Mouse (Mus musculus): ENCODE results near the gene Sdf4. TPM values are rescaled to one million over a fixed set of nuclear protein-coding genes. Genes with fewer than 3 reads are reported as not detected.

The Sdf4 gene
- polyA plus RNA-seq (2014; fragmentation: Nextera tagmentation; extraction: Ambion mirVana), result 105 and 112 TPM in 2 replicates

- ATAC-seq (ENCODE audit: low FRiP score, low TSS enrichment), result peak; percentile 88
- peaks cover 24% of the 10 kb centered on the region for H3K4me1 ChIP-seq (ENCODE audit: control insufficient read depth, insufficient read depth, low read length)
- peak; percentile 95 for DNase-seq
- peak within 1 kb of the TSS; percentile 97 for H3K4me2 ChIP-seq (ENCODE audit: low read length)
- WGBS, result under 1% methylated on average over 98 of the region's 99 CpGs
- H3K27ac ChIP-seq (replicated peaks; ENCODE audit: low read depth, low read length), result peak within 1 kb of the TSS; percentile 94
- peak within 1 kb of the TSS; percentile 76 for H3K9ac ChIP-seq (replicated peaks; ENCODE audit: low read length)
- peak within 1 kb of the TSS; percentile 80 for H3K4me3 ChIP-seq (replicated peaks; ENCODE audit: low read depth, low read length)
- H3K9me3 ChIP-seq (ENCODE audit: control insufficient read depth, low read length), result no peaks in the 10 kb centered on the region
- peaks cover 16% of the 10 kb centered on the region for H3K36me3 ChIP-seq (ENCODE audit: control insufficient read depth, insufficient read depth, low read length)
- no peaks in the 10 kb centered on the region for H3K27me3 ChIP-seq (ENCODE audit: control insufficient read depth, insufficient read depth, low read length)
Measured at GRCm38 (mm10) chr4:155992241-155992905, at the start of gene Sdf4, which contains the start of gene B3galt6. Sdf4 (plus strand) TSS chr4:155992872. B3galt6 (minus strand) TSS chr4:155992649.

- DNase-seq (no peak), ATAC-seq (ENCODE audit: low FRiP score, low TSS enrichment) (peak; percentile 51; the same call in 1 of the 2 replicates)
- H3K36me3 ChIP-seq (ENCODE audit: control insufficient read depth, insufficient read depth, low read length), result peaks cover 7% of the 10 kb centered on the region; the same call in 1 of the 2 replicates
- H3K27ac ChIP-seq (replicated peaks; ENCODE audit: low read depth, low read length), result peak overlapping the region; percentile 86
- peak overlapping the region; percentile 78 for H3K9ac ChIP-seq (replicated peaks; ENCODE audit: low read length)
- H3K4me3 ChIP-seq (replicated peaks; ENCODE audit: low read depth, low read length), result peak overlapping the region; percentile 91
- no peaks in the 10 kb centered on the region for H3K9me3 ChIP-seq (ENCODE audit: control insufficient read depth, low read length)
- H3K4me2 ChIP-seq (ENCODE audit: low read length), result peak overlapping the region; percentile 96
- peaks cover 14% of the 10 kb centered on the region for H3K4me1 ChIP-seq (ENCODE audit: control insufficient read depth, insufficient read depth, low read length)
- H3K27me3 ChIP-seq (ENCODE audit: control insufficient read depth, insufficient read depth, low read length), result no peaks in the 10 kb centered on the region
- WGBS, result 2% methylated on average over 17 of the region's 17 CpGs
Measured at GRCm38 (mm10) chr4:155943049-155943452, 49.6 kb upstream of the Sdf4 start.

- peak within 1 kb of the TSS; percentile 86 for H3K27ac ChIP-seq (replicated peaks; ENCODE audit: low read depth, low read length)
- H3K36me3 ChIP-seq (ENCODE audit: control insufficient read depth, insufficient read depth, low read length), result peaks cover 12% of the 10 kb centered on the region; the same call in 1 of the 2 replicates
- WGBS, result under 1% methylated on average over 83 of the region's 85 CpGs
- H3K27me3 ChIP-seq (ENCODE audit: control insufficient read depth, insufficient read depth, low read length), result no peaks in the 10 kb centered on the region
- peak within 1 kb of the TSS; percentile 78 for H3K9ac ChIP-seq (replicated peaks; ENCODE audit: low read length)
- H3K9me3 ChIP-seq (ENCODE audit: control insufficient read depth, low read length), result no peaks in the 10 kb centered on the region
- peak; percentile 96 for DNase-seq
- H3K4me3 ChIP-seq (replicated peaks; ENCODE audit: low read depth, low read length), result peak within 1 kb of the TSS; percentile 91
- H3K4me1 ChIP-seq (ENCODE audit: control insufficient read depth, insufficient read depth, low read length), result peaks cover 14% of the 10 kb centered on the region
- H3K4me2 ChIP-seq (ENCODE audit: low read length), result peak within 1 kb of the TSS; percentile 96
- peak; percentile 97 for ATAC-seq (ENCODE audit: low FRiP score, low TSS enrichment)
Measured at GRCm38 (mm10) chr4:155943534-155944249, 49.0 kb upstream of the Sdf4 start, which contains the start of gene Ube2j2. Ube2j2 (plus strand) TSS chr4:155943831.

GRCm38 (mm10) chr4:155944271-155944670 lies 48.4 kb upstream of the Sdf4 start:
- peak overlapping the region; percentile 91 for H3K4me3 ChIP-seq (replicated peaks; ENCODE audit: low read depth, low read length)
- no peaks in the 10 kb centered on the region for H3K27me3 ChIP-seq (ENCODE audit: control insufficient read depth, insufficient read depth, low read length)
- peaks cover 14% of the 10 kb centered on the region for H3K4me1 ChIP-seq (ENCODE audit: control insufficient read depth, insufficient read depth, low read length)
- H3K36me3 ChIP-seq (ENCODE audit: control insufficient read depth, insufficient read depth, low read length), result peaks cover 18% of the 10 kb centered on the region
- H3K4me2 ChIP-seq (ENCODE audit: low read length), result peak overlapping the region; percentile 96
- ATAC-seq (ENCODE audit: low FRiP score, low TSS enrichment), result peak; percentile 7; the same call in 1 of the 2 replicates
- peak; percentile 2 for DNase-seq
- peak overlapping the region; percentile 86 for H3K27ac ChIP-seq (replicated peaks; ENCODE audit: low read depth, low read length)
- WGBS, result under 1% methylated on average over 17 of the region's 17 CpGs
- H3K9ac ChIP-seq (replicated peaks; ENCODE audit: low read length), result peak overlapping the region; percentile 78
- no peaks in the 10 kb centered on the region for H3K9me3 ChIP-seq (ENCODE audit: control insufficient read depth, low read length)

GRCm38 (mm10) chr4:155947094-155947493 lies 45.6 kb upstream of the Sdf4 start:
- H3K4me3 ChIP-seq (replicated peaks; ENCODE audit: low read depth, low read length), result no peak overlapping the region
- no peaks in the 10 kb centered on the region for H3K9me3 ChIP-seq (ENCODE audit: control insufficient read depth, low read length)
- no peak overlapping the region for H3K27ac ChIP-seq (replicated peaks; ENCODE audit: low read depth, low read length)
- ATAC-seq (ENCODE audit: low FRiP score, low TSS enrichment), result no peak
- no peak overlapping the region for H3K4me2 ChIP-seq (ENCODE audit: low read length)
- H3K27me3 ChIP-seq (ENCODE audit: control insufficient read depth, insufficient read depth, low read length), result no peaks in the 10 kb centered on the region
- peaks cover 46% of the 10 kb centered on the region for H3K36me3 ChIP-seq (ENCODE audit: control insufficient read depth, insufficient read depth, low read length)
- no peak for DNase-seq
- no peak overlapping the region for H3K9ac ChIP-seq (replicated peaks; ENCODE audit: low read length)
- peaks cover 14% of the 10 kb centered on the region for H3K4me1 ChIP-seq (ENCODE audit: control insufficient read depth, insufficient read depth, low read length)

- no peak for DNase-seq
Measured at GRCm38 (mm10) chr4:155955491-155955890, 37.2 kb upstream of the Sdf4 start.

GRCm38 (mm10) chr4:155959275-155959674 lies 33.4 kb upstream of the Sdf4 start:
- 7% methylated on average over 5 of the region's 5 CpGs for WGBS

More at GRCm38 (mm10) chr4:155955491-155955890, 37.2 kb upstream of the Sdf4 start:
- no peak for ATAC-seq (ENCODE audit: low FRiP score, low TSS enrichment)
- WGBS, result 95% methylated on average over 6 of the region's 6 CpGs
- H3K4me2 ChIP-seq (ENCODE audit: low read length), result no peak overlapping the region
- H3K36me3 ChIP-seq (ENCODE audit: control insufficient read depth, insufficient read depth, low read length), result peaks cover 83% of the 10 kb centered on the region
- no peak overlapping the region for H3K9ac ChIP-seq (replicated peaks; ENCODE audit: low read length)
- H3K9me3 ChIP-seq (ENCODE audit: control insufficient read depth, low read length), result no peaks in the 10 kb centered on the region
- H3K4me3 ChIP-seq (replicated peaks; ENCODE audit: low read depth, low read length), result no peak overlapping the region
- no peaks in the 10 kb centered on the region for H3K27me3 ChIP-seq (ENCODE audit: control insufficient read depth, insufficient read depth, low read length)
- H3K4me1 ChIP-seq (ENCODE audit: control insufficient read depth, insufficient read depth, low read length), result no peaks in the 10 kb centered on the region
- no peak overlapping the region for H3K27ac ChIP-seq (replicated peaks; ENCODE audit: low read depth, low read length)

GRCm38 (mm10) chr4:155962167-155962971 lies 30.3 kb upstream of the Sdf4 start, which contains the start of gene C1qtnf12:
C1qtnf12 (plus strand) TSS chr4:155962318.
- no peaks in the 10 kb centered on the region for H3K27me3 ChIP-seq (ENCODE audit: control insufficient read depth, insufficient read depth, low read length)
- H3K36me3 ChIP-seq (ENCODE audit: control insufficient read depth, insufficient read depth, low read length), result peaks cover 47% of the 10 kb centered on the region
- 0 out of 2 replicates have a peak within 1 kb of the TSS, but pooled peaks have one; percentile 32 for H3K27ac ChIP-seq (replicated peaks; ENCODE audit: low read depth, low read length)
- H3K4me1 ChIP-seq (ENCODE audit: control insufficient read depth, insufficient read depth, low read length), result peaks cover 13% of the 10 kb centered on the region; the same call in 1 of the 2 replicates
- peak; percentile 49 for DNase-seq
- 1% methylated on average over 38 of the region's 42 CpGs for WGBS
- no peaks in the 10 kb centered on the region for H3K9me3 ChIP-seq (ENCODE audit: control insufficient read depth, low read length)
- ATAC-seq (ENCODE audit: low FRiP score, low TSS enrichment), result peak; percentile 62
- peak within 1 kb of the TSS; percentile 33 for H3K4me3 ChIP-seq (replicated peaks; ENCODE audit: low read depth, low read length)
- H3K9ac ChIP-seq (replicated peaks; ENCODE audit: low read length), result peak within 1 kb of the TSS; percentile 54; the same call in 1 of the 2 replicates
- peak within 1 kb of the TSS; percentile 63 for H3K4me2 ChIP-seq (ENCODE audit: low read length)

More at GRCm38 (mm10) chr4:155959275-155959674, 33.4 kb upstream of the Sdf4 start:
- DNase-seq (peak; percentile 91), ATAC-seq (ENCODE audit: low FRiP score, low TSS enrichment) (0 out of 2 replicates have a peak, but pooled peaks have one; percentile 53)
- Histone ChIP-seq H3K36me3 (ENCODE audit: control insufficient read depth, insufficient read depth, low read length) (peaks cover 57% of the 10 kb centered on the region), H3K27me3 (ENCODE audit: control insufficient read depth, insufficient read depth, low read length) (no peaks in the 10 kb centered on the region), H3K9ac (replicated peaks; ENCODE audit: low read length) (no peak overlapping the region), H3K4me2 (ENCODE audit: low read length) (no peak overlapping the region), H3K4me1 (ENCODE audit: control insufficient read depth, insufficient read depth, low read length) (peaks cover 13% of the 10 kb centered on the region; the same call in 1 of the 2 replicates), H3K27ac (replicated peaks; ENCODE audit: low read depth, low read length) (no peak overlapping the region), H3K4me3 (replicated peaks; ENCODE audit: low read depth, low read length) (no peak overlapping the region), H3K9me3 (ENCODE audit: control insufficient read depth, low read length) (no peaks in the 10 kb centered on the region)
